Mouse (Mus musculus) layer of hippocampus, adult 9-11 months (tissue): ENCODE measurements around the gene Zdhhc23.

Experiments
- DNase-seq: peaks from one replicate; pipeline ENCODE4 v3.0.0; 2022

Gene Zdhhc23

DNA sequence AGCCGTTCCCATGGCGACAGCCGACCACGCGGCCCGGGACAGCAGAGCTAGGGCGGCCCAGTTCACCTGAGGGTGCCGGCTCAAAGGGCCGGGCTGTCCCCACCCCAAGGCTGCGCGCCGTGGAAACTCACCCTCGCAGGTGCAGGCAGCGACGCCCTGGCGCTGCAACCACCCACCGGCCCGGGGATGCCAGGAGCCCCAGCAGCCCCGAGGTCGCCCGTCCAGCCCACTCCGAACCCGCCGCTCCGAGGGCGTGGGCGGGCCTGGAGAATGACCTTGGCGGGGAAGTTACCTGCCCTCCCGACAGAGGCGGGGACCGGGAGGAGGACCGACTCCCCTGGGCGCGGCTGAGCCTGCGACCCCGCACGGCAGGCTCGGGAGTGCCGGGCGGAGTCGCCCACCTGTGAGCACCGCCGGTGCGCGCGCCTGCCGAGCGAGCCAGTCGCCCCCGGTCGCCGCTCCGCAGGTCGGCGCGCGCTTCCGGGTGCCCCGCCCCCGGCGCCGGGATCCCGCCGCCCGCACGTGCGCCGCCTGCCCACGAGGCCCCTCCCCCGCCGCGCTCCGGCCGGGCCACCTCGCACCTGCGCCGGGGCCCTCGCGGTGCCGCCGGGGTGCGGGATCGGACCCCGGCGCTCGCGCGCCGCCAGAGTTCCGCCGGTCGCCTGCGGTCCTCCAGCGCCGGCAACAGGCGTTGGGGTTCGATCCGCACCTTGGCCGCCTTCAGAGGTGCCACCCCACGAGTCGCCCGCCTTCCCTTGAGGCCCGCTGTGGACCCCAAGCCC lies at the start of gene Zdhhc23:
Gene Zdhhc23, minus strand, starts transcription at position 464 of the 782 bp plus-strand sequence.
- no peak for DNase-seq

DNA sequence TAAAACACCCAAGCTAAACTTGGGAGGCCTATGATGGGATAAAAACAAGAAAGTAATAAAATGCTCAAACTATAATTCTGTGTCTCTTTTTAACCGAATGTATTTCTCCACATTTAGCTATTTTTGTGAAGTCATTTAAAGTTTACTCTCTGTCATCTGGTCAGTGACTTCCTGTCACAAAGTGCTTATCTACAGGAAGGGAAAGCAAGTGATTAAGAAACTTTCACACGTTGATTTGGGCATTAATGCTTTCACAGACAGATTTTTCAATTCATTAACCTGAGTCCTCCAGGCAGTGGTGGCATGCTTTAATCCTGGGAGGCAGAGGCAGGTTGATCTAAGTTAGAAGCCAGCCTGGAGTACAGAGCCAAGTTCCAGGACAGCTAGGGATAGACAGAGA lies 49.7 kb upstream of the Zdhhc23 start:
- no peak for DNase-seq

DNA sequence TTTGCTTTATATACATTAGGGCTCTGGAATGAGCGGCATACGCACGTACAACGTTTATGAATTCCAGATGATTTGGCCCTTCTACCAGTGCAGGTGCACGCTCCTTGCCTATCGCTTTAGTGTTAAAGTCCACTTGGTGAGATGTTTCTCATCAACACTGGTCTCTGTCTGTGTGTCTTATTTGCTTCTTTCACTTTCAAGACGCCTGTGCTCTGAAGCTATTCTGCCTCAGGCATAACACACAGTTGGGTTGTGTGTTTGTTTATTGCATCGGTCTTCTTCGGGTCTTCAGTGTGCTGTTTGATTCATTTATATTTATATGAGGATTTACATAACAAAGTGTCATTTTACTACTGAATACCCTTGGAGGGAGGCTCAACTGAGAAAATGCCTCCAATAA lies 47.2 kb upstream of the Zdhhc23 start:
- DNase-seq = no peak

DNA sequence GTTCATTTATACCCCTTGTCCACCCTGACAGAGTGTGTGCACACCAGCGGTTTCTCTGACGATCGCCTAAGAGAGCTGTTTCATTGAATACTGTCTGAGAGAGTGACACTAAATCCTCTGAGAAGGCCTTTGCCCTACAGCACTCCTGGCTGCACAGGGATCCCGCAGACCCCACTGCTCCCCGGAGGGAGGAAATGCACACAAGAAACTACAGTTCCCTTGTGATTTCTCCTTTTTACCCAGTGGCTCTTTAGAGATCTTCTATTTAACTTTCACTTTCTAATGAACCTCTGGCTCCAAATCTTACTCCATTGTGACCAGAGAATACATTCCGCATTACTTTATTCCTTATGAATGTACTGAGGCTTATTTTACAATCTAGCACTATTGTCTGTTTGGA lies 46.6 kb upstream of the Zdhhc23 start:
- no peak for DNase-seq

DNA sequence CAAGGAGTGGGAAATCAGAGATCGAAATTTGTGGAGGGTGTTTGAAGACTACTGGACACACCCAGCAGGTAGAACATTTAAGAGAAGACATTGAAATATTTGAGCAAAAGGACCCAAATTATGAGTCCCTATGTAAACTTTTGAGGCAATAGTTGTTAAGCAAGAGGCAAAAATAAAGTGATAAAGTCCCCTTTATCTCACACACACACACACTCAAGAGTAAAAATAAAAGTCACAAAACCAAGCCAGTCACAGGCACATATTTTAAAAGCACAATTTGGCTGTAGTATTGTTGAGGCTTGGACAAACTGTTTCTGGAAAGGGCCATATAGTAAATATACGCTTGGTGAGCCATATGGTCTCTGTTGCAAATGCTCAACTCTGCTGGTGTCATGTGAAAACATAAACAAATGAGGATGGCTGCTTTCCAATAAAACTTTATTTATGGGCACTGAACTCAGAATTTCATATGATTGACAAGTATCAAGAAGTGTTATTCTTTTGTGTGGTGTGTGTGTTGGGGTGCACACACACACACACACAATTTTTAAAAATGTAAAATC lies 39.5 kb upstream of the Zdhhc23 start:
- no peak for DNase-seq

DNA sequence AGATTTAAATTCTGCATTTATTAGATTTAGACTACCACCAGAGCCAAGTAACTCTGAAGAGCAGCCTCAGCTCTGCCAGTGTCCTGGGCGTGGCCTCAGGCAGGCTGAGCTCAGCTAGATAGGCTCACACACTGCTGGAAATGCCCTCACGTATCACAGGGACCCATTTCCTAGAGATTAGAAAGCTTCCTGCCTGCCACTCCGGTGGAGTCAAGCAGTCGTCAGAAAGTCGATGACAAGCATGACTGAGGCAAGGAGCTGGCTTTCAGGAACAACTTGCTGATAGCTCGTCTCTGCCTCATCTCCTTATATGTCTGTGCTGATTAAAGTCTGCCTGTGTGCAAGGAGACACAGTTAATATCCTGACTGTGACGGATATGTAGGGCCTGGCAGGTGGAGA lies 38.8 kb upstream of the Zdhhc23 start:
- DNase-seq = no peak

DNA sequence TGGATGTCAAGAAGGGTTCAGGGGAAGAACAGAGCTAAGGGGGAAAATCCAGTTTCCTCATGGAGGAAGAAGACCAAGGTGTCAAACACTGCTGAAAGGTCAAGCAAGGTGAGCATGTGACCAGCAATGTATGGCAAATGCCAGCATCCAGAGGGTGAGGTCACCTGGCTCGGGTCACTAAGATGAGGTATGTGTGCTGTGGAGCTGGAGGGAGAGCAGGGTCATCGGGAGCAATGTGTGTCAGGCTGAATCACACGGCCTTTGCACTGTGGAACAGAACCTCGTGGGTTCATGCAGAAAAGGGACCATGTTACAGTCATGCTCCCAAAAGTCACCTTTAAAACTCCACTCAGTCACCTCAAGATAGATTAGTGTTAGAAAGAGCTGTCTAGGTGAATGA lies 38.1 kb upstream of the Zdhhc23 start:
- no peak for DNase-seq

DNA sequence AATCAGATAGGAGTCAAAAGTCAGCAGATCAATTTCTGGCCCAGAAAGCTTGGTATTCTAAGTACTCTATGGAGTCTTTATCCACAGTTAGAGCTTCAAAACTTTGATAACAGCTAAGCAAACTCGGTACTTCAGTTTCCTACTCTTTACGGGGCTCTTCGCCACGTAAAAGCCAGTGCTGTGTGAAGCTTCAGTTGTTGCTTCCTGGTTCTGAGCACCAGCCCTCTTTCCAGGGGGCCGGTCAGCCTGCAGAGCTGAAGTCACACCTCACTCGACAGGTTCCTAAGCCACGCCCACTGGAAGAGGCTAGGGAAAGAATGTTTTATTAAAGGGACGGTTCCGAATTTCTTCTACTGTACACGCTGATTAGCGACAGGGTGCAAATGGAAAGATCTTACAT lies 36.6 kb upstream of the Zdhhc23 start:
- DNase-seq = no peak

DNA sequence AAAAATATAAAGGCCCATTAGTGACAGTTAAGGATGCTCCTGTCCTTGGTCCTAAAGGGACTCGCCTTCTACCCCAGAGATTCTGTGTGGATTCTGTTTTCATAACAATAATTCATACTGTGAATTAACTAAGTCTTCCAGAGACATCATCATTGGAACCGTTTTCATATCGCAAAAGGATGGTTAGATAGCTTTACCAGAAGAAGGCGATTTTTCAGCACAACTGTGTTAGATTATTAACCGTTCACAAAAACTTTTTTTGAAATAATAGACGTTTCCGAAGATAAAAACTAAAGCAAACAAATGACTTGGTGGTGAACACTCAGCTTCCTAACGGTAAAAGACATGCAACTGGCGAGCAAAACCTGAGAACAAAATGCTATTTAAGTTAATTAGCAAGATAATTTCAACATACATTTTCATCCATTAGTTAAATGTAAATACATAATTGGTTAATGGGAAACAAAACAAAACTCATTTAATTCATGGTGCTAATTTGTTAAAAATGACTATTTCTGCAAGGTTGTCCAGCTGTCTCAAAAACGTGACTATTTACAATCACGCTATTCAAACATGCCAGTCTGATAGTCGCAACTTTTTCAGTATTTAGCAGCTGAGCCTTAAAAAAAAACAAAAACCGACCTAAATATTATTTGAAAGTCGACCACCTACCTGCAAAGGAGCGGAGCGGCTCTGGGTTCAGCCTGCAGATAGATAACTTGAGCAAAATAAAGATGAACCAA lies 36.0 kb upstream of the Zdhhc23 start:
- DNase-seq = no peak

DNA sequence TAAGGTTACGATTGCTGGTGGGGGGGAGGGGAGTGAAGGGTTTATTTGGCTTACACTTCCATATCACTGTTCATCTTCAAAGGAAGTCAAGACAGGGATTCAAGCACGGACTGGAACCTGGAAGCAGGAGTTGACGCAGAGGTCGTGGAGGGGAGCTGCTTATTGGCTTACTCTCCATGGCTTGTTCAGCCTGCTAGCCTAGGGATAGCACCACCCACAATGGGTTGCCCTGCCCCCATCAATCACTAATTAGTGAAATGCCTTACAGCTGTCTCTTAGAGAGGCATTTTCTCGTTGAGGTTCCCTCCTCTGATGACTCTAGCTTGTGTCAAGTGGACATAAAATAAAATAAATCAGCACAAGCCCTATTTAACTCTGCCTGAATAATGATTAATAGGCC lies 31.4 kb upstream of the Zdhhc23 start:
- DNase-seq = no peak

DNA sequence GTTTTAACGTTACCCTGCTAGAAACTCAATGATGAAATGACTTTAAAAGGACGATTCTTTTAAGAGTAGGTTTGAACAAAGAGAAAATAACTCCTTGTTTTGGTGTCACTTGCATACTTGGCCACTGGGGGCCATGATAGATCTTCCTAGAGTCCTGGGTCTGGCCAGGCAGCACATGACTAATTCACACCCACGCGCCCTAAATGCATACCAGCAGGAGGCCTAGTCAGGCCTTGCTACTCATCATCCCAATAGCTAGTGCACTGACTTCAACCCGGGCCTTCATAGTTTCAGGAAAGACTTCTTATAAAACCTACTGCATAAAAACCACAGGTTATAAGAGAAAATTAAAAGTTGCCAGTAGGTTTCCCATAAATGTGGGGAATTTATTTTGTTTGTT lies 22.5 kb upstream of the Zdhhc23 start:
- no peak for DNase-seq

DNA sequence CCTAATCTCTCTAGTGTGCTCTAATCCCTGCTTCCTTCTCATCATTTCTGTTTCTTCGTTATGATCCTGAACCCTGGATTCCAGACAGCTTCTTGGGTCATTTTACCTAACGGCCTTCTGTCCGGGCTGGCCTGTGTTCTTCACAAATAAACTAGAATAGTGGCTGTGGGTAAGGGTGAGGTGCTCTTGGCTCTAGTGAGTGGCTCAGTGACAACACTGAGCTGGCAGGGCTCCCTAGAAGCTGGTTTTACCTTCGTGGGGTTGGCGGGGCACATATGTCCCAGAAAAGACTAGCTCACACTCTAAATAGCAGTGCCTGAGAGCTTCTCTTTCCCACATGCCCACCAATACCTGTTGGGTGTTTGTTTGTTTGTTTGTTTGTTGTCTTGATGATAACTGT lies 19.9 kb upstream of the Zdhhc23 start:
- DNase-seq = no peak

DNA sequence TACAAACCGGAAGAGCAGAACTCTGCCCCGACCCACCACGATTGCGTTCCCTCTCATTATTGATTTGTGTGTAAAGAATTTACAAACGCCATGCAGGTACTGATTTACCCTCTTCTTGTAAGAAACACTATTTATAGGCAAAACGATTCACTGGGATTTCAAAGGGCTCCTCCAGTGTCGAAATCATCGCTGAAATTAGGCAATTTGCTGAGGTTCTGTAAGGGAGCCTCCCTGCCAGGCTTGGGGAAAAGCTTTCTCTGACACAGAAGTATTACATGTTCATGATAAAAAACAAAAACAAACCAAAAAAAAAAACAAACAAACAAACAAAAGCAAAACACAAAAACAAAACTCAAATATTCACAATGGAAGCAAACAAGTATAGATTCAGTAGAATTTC lies 19.5 kb upstream of the Zdhhc23 start:
- no peak for DNase-seq

DNA sequence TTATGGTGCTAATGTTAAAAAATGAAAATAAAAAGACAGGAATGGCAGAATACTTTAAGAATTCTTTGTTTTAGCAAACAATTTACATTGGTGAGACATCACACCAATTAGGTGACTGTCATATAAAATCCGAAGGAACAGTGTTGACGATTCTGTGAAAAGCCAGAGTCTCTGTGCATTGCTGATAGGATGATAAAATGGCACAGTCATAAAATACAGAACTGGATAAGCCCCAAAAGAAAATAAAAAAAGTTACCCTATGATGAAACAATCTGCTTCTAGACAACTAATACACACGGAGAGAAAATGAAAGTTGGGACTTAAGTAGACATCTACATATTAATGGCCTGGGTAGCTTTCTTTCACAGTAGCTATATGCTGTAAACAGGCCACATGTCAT lies 15.0 kb upstream of the Zdhhc23 start:
- no peak for DNase-seq

DNA sequence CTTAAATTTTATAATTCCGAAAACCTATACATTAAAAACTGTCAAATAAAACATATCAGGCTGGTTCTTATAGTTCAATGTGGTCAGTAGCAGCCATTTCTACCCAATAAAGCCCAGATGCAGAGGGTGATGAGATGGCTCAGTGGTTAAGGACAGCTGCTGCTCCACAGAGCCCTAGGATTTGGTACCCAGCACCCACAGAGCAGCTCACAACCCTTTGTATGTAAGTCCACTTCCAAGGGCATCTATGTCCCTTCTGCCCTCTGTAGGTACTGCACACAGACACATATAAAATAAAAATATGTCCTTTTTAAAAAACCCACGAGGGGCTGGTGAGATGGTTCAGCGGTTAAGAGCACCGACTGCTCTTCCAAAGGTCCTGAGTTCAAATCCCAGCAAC lies 6.7 kb upstream of the Zdhhc23 start:
- no peak for DNase-seq

DNA sequence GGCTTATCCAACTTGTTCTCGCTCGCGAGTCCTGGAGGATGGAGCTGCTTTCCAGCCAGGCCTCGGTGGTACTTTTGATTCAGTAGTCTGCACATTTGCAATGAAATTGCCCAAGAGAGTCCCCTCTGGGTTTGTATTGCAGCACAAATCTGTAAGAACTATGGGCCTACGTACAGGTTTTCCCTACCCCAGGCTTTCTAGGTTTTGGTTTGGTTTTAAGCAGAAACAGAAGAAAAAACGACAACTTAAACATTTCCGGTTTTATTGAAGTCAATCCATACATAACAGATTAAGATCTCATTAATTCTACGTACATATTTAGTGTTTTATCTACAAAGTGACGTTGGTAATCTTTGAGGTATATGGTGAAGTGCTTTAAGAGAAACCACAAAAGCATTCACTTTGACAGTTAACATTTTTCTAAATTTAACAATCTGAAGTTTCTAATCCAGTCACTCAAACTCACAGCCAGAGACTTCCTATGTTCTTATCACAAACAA lies 569 bp upstream of the Zdhhc23 start:
- no peak for DNase-seq

DNA sequence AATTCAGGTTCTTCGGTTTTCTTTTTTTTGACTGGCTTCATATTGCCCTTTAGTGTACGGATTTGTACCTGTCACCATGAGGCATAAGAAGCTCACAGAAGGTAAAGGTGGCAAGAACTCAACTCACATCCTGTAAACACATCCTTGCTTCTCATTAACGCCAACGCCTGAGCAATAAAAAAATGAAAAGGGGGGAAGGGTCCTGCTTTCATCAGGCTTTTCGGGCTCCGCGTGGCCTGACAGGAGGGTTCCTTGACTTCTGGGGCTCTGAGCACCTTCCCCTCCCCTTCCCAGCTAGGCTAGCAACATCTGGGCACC lies 622 bp downstream of the Zdhhc23 start:
- DNase-seq = no peak

DNA sequence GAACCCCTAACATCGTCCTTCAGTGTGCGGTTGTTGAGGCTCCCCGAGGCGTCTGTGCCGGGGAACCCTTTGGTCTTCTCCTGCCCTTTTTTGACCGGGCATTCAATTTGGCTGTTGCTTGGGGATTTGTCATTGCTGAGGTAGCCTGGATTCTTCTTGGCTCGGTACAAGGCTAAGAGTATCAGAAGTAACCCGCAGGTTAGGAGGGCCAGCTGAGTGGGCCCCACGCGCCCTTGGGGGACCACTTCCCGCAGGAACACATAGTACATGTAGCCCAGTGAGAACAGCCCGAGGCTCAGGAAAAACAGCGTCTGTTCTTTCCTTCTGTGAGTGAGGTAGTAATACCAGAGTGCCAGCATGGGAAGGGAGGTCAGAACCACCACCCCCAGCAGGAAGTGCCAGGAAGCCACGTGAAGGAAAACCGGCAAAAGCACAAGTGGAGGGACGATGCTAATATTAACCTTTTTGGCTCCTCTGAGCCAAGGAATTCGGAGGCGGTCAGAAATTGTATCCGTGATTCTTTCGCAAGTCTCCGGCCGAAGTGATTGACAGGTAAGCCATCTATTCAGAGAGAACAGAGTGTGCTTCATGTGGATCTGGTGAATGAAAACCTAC lies 5.9 kb downstream of the Zdhhc23 start:
- DNase-seq = no peak

DNA sequence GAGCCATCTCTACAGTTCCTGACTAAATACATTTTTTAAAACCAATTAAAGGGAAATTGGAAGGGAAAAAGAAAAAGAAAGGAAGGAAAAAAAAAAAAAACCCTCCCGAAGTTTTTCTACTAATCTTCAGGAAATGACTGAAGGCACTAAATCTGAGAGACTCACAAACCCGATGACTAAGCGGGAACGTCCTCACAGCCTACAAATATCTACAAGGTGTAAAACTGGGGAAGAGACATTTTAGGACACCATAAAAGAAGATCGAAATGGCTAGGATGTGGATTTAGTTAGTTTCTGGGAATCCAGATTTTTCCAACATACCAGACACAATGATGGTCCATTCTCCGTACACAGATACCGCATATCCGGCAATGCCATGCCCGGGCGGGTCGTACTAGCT lies 6.4 kb downstream of the Zdhhc23 start:
- no peak for DNase-seq

DNA sequence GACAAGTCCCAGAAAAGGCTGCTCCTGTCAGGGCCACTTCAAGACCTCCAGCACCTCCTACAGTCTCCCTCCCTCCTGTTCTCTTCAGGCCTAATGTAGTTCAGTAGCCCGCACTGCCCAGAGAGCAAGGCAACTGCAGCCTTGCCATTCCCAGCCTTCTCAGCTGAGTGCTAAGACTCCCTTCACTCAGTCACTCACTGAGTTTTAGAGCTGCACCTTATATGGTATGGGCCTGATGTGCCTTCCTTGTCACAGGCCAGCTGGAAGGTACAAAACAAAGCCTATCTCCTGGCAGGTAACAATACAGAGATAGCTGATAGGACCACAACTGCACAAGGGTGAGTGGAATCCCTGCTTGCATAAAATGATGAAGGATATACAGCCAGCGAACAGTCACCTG lies 7.2 kb downstream of the Zdhhc23 start:
- no peak for DNase-seq

DNA sequence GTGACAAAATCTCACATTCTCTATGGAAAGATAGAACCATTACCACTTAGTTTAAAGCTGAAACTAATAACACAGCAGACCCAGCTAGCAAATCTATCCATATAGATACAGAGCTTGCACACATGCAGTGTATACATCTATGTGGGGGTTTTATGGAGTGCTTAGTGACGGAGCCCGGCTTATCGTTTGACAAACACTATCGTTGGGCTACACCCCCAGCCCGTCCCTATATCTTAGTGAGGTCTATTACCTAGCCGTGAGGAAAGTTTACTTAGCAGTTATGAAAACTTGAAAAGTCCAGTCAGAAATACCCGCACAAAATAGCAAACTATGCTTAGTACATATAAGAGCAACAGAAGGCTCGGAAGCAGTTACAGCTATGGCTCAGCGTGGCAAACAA lies 7.8 kb downstream of the Zdhhc23 start:
- DNase-seq = no peak

DNA sequence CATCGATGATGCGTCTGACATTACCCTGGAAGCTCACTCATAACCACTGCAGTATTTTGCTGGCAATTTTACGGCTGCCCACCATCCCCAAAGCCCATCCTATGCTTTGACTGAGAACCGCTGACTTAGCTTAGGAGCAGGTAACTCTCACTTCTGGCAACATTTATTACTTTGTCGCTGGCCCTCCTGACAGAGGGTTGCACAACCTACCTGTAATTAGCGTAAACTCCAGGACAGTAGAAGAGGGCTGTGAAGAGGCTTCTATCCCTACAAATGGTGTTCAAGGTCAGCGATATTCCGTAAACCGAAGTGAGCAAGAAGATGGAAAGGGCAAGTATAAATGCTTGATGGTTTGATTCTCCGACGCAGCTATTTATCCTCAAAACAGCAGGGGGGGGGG lies 8.4 kb downstream of the Zdhhc23 start:
- no peak for DNase-seq

DNA sequence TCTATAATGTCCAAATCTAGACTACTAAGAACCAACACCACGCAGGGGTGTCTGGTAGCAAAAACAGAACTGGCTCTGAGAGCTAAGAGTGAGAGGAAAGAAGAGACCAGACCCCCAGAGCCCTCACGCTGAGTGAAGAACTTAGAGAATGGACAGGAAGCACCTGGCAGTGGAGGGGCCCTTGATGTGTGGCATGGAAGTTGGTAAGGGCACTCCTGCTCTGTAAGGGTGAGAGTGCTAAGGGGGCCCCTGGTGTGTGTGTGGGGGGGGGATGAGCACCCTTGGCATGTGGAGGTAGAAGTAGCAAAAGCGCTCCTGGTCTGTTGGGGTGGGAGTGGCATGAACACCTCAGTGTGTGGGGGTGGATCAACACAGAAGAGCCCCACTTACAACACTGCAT lies 9.2 kb downstream of the Zdhhc23 start:
- DNase-seq = no peak
